Mouse (Mus musculus) megakaryocyte, embryonic 14.5 days (primary cell): ENCODE data around the gene Egfl8.

ENCODE experiments used
- FLI1 ChIP-seq: IDR thresholded peaks from 2 replicates; pipeline ENCODE4 v1.6.1; 2012; ENCODE audit warnings: low read length, inconsistent platforms, mixed read lengths
- GATA1 ChIP-seq: IDR thresholded peaks from 3 replicates; pipeline ENCODE4 v1.6.1; 2012; ENCODE audit warnings: mixed read lengths, low read length, inconsistent platforms, borderline replicate concordance

- TF ChIP-seq GATA1 (no peak), FLI1 (no peak)
Observed at GRCm38 (mm10) chr17:34587814-34588213, 28.0 kb downstream of the Egfl8 start.
